Mouse (Mus musculus): ENCODE results near the gene Nectin1. TPM values are rescaled to one million over a fixed set of nuclear protein-coding genes. Genes with fewer than 3 reads are reported as not detected.

Gene Nectin1
- polyA plus RNA-seq, 1 experiment from 2014 or later: 3.9 TPM

- no peaks in the 10 kb centered on the region for H3K9me3 ChIP-seq
- H3K4me1 ChIP-seq: peaks cover 47% of the 10 kb centered on the region
- DNase-seq (ENCODE audit: low spot score): no peak
- WGBS: under 1% methylated on average over 73 of the region's 77 CpGs
- H3K4me3 ChIP-seq: peak overlapping the region; percentile 82
- peaks cover 33% of the 10 kb centered on the region; the same call in 1 of the 2 replicates for H3K27me3 ChIP-seq (ENCODE audit: insufficient read depth, poor library complexity, severe bottlenecking)
- H3K36me3 ChIP-seq: no peaks in the 10 kb centered on the region
- H3K27ac ChIP-seq: peak overlapping the region; percentile 94
Observed at GRCm38 (mm10) chr9:43744138-43744981, 576 bp downstream of the Nectin1 start.

DNA sequence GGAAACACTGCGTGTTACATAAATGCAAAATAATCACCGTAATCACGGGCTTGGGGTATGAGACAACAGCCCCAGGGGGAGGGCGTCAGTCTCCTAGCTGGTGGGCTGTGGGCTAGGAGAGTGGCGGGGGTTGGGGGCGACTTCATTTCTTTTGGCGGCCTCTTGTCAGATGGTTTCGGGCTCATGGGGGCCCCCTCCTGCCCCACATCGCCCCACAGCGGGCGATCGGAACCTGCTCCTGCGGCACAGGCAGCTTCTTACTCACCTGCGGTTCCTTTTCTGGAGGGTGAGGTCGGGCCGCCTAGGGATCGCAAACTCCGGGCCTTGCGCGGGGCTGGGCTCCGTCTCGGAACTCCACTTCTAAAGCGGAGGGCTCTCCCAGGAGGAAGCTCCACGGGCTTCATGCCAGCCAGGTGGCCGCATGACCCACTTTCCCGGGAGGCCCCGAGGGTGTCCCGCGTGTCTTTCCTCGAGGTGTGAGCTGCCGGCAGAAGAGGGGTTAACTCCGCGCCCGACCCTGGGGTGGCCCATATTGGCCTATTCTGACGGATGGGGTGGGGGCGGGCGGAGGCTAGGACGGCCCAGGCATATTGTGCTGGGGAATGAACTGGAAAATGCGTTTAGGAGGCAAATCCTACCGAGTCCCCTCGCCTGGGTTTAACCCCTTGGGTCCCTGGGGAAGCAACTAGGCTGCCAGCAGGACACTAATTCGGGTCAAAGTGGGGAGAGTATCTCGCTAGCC lies 1.4 kb downstream of the Nectin1 start:
- DNase-seq (ENCODE audit: low spot score): no peak
- no peaks in the 10 kb centered on the region for H3K9me3 ChIP-seq
- peak overlapping the region; percentile 94 for H3K27ac ChIP-seq
- no peaks in the 10 kb centered on the region for H3K36me3 ChIP-seq
- WGBS: under 1% methylated on average over 43 of the region's 43 CpGs
- H3K4me1 ChIP-seq: peaks cover 47% of the 10 kb centered on the region
- peaks cover 33% of the 10 kb centered on the region; the same call in 1 of the 2 replicates for H3K27me3 ChIP-seq (ENCODE audit: insufficient read depth, poor library complexity, severe bottlenecking)
- peak overlapping the region; percentile 82 for H3K4me3 ChIP-seq

DNA sequence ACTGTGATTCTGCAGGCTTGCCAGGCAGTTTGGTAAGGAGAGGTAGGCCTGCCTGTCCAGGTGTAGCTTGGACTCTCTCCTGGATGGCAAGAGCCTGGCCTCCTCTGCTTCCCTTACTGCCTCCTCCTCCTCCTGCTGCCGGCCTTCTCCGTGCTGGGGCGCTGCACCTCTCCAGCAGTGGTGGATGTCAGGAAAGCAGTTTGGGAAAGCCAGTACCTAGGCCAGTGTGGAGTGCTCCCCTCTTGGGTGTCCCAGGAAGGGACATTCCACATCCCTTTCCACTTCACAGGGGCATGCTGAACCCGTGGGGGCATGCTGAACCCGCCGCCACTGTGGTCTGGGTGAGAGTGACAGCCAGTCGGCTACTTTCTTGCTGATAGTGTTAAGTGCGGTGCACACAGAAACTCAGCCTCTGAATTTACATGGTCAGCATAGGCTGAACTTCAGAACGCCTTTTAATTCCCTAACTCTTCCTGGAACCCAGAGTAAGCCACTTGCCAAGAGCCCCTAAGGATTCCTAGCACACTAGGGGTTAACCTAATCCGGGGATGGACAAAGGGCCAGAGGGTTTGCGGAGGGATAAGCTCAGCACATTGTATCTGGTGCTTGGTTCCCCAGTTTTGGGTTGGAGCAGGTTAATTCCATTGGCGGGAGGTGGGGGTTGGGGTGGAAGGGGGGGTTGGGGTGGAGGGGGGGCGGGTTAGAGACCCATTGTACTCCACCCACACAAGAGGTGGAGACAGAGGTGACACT lies 2.3 kb downstream of the Nectin1 start:
- 6% methylated on average over 13 of the region's 13 CpGs for WGBS
- Histone ChIP-seq H3K4me3 (peak overlapping the region; percentile 82), H3K9me3 (no peaks in the 10 kb centered on the region), H3K27me3 (ENCODE audit: insufficient read depth, poor library complexity, severe bottlenecking) (peaks cover 33% of the 10 kb centered on the region; the same call in 1 of the 2 replicates), H3K4me1 (peaks cover 50% of the 10 kb centered on the region), H3K36me3 (no peaks in the 10 kb centered on the region), H3K27ac (peak overlapping the region; percentile 94)
- DNase-seq (ENCODE audit: low spot score): no peak

- no peak overlapping the region; the same call in 1 of the 2 replicates for H3K27ac ChIP-seq
- H3K36me3 ChIP-seq: no peaks in the 10 kb centered on the region
- peaks cover 52% of the 10 kb centered on the region for H3K4me1 ChIP-seq
- H3K27me3 ChIP-seq (ENCODE audit: insufficient read depth, poor library complexity, severe bottlenecking): peaks cover 27% of the 10 kb centered on the region; the same call in 1 of the 2 replicates
- 66% methylated on average over 9 of the region's 9 CpGs for WGBS
- no peak for DNase-seq (ENCODE audit: low spot score)
- no peaks in the 10 kb centered on the region for H3K9me3 ChIP-seq
- no peak overlapping the region for H3K4me3 ChIP-seq
Observed at GRCm38 (mm10) chr9:43747710-43748109, 3.9 kb downstream of the Nectin1 start.

- Histone ChIP-seq H3K27ac (no peak overlapping the region), H3K4me1 (peaks cover 45% of the 10 kb centered on the region), H3K9me3 (no peaks in the 10 kb centered on the region), H3K27me3 (ENCODE audit: insufficient read depth, poor library complexity, severe bottlenecking) (peaks cover 27% of the 10 kb centered on the region; the same call in 1 of the 2 replicates), H3K36me3 (no peaks in the 10 kb centered on the region), H3K4me3 (no peak overlapping the region)
- 85% methylated on average over 5 of the region's 5 CpGs for WGBS
- no peak for DNase-seq (ENCODE audit: low spot score)
Observed at GRCm38 (mm10) chr9:43748519-43748918, 4.7 kb downstream of the Nectin1 start.

DNA sequence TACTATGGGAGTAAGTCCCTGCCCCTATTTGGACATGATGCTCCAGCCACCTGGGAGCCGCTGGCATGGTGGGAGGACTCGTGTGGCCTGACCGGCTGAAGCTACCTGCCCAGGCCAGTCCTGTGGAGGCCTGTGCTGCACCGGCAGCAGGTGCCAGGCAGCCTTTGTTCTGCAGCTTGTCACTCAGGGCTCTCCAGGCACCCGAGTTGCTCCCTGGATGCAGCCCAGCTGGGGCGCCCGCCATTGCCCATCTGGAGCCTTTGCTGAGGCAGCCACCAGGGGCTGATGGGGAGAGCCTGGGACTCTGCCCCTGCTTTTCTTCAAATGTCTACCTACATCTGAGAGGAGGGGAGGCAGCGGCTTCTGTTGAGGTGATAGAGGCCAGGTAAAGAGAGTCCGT lies 6.3 kb downstream of the Nectin1 start:
- H3K36me3 ChIP-seq: no peaks in the 10 kb centered on the region
- H3K27ac ChIP-seq: no peak overlapping the region
- H3K4me1 ChIP-seq: peaks cover 52% of the 10 kb centered on the region
- 79% methylated on average over 9 of the region's 9 CpGs for WGBS
- no peak for DNase-seq (ENCODE audit: low spot score)
- H3K9me3 ChIP-seq: no peaks in the 10 kb centered on the region
- H3K4me3 ChIP-seq: no peak overlapping the region
- H3K27me3 ChIP-seq (ENCODE audit: insufficient read depth, poor library complexity, severe bottlenecking): peaks cover 27% of the 10 kb centered on the region; the same call in 1 of the 2 replicates

GRCm38 (mm10) chr9:43751111-43751510 lies 7.3 kb downstream of the Nectin1 start:
- Histone ChIP-seq H3K4me1 (peaks cover 52% of the 10 kb centered on the region), H3K36me3 (no peaks in the 10 kb centered on the region), H3K27ac (no peak overlapping the region), H3K4me3 (no peak overlapping the region), H3K9me3 (no peaks in the 10 kb centered on the region), H3K27me3 (ENCODE audit: insufficient read depth, poor library complexity, severe bottlenecking) (peaks cover 17% of the 10 kb centered on the region; the same call in 1 of the 2 replicates)
- no peak for DNase-seq (ENCODE audit: low spot score)
- 87% methylated on average over 8 of the region's 8 CpGs for WGBS

DNA sequence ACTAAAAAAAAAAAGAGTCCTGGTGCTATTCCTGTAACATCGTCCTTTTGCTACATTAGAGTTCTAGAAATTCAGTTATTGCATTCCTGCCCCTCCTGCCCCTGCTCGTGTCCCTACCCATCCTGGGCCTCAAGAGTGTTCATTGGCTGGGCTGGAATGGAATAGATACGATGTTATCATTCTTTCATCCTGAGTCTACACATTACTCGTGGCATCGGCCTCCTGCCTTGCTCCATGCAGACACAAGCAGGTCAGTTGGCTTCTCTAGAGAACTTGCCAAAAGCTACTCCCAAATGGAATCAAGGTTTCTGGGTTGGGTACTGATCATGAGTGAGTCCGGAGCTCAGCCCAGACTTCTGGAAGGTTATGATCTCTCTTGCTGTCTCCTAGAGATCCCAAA lies 9.7 kb downstream of the Nectin1 start:
- no peak overlapping the region for H3K4me3 ChIP-seq
- no peak for DNase-seq (ENCODE audit: low spot score)
- H3K4me1 ChIP-seq: peaks cover 60% of the 10 kb centered on the region
- no peaks in the 10 kb centered on the region for H3K27me3 ChIP-seq (ENCODE audit: insufficient read depth, poor library complexity, severe bottlenecking)
- H3K9me3 ChIP-seq: no peaks in the 10 kb centered on the region
- WGBS: 57% methylated on average over 6 of the region's 6 CpGs
- no peaks in the 10 kb centered on the region for H3K36me3 ChIP-seq
- peak overlapping the region; percentile 73; the same call in 1 of the 2 replicates for H3K27ac ChIP-seq

DNA sequence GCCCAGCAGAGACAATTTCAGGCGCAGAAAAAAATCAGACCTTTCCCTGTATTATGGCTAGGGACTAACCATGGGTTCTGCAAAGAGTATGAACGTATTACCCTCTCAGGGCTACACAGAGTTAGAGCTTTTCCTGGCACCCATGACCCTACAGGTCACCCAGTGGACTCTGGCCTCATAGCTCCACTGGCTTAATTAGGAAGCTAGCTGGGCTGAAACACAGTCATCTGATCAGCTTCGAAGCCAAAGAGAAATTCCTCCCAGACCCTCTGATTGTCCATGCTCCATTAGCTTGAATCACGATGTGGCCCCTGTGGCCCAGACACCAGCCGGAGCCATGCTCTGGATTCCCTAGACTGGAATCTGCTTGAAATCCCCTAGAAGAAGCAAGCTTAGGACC lies 10.3 kb downstream of the Nectin1 start:
- Histone ChIP-seq H3K27me3 (ENCODE audit: insufficient read depth, poor library complexity, severe bottlenecking) (no peaks in the 10 kb centered on the region), H3K27ac (peak overlapping the region; percentile 73), H3K9me3 (no peaks in the 10 kb centered on the region), H3K36me3 (no peaks in the 10 kb centered on the region), H3K4me1 (peaks cover 66% of the 10 kb centered on the region), H3K4me3 (no peak overlapping the region)
- no peak for DNase-seq (ENCODE audit: low spot score)
- WGBS: 54% methylated on average over 5 of the region's 5 CpGs

GRCm38 (mm10) chr9:43754768-43755197 lies 11.0 kb downstream of the Nectin1 start:
- Histone ChIP-seq H3K27ac (peak overlapping the region; percentile 73), H3K4me3 (peak overlapping the region; percentile 32; the same call in 1 of the 2 replicates), H3K9me3 (no peaks in the 10 kb centered on the region), H3K36me3 (no peaks in the 10 kb centered on the region), H3K27me3 (ENCODE audit: insufficient read depth, poor library complexity, severe bottlenecking) (no peaks in the 10 kb centered on the region), H3K4me1 (peaks cover 70% of the 10 kb centered on the region)
- DNase-seq (ENCODE audit: low spot score): no peak
- 10% methylated on average over 9 of the region's 9 CpGs for WGBS

- no peak for DNase-seq (ENCODE audit: low spot score)
- 60% methylated on average over 4 of the region's 4 CpGs for WGBS
- Histone ChIP-seq H3K27me3 (ENCODE audit: insufficient read depth, poor library complexity, severe bottlenecking) (no peaks in the 10 kb centered on the region), H3K36me3 (no peaks in the 10 kb centered on the region), H3K9me3 (no peaks in the 10 kb centered on the region), H3K4me3 (peak overlapping the region; percentile 32; the same call in 1 of the 2 replicates), H3K27ac (peak overlapping the region; percentile 73), H3K4me1 (peaks cover 70% of the 10 kb centered on the region)
Observed at GRCm38 (mm10) chr9:43755464-43755863, 11.7 kb downstream of the Nectin1 start.

- Histone ChIP-seq H3K4me1 (peaks cover 69% of the 10 kb centered on the region), H3K27me3 (ENCODE audit: insufficient read depth, poor library complexity, severe bottlenecking) (no peaks in the 10 kb centered on the region), H3K36me3 (no peaks in the 10 kb centered on the region), H3K9me3 (no peaks in the 10 kb centered on the region), H3K27ac (peak overlapping the region; percentile 73; the same call in 1 of the 2 replicates), H3K4me3 (no peak overlapping the region)
- 85% methylated on average over 2 of the region's 2 CpGs for WGBS
- DNase-seq (ENCODE audit: low spot score): no peak
Observed at GRCm38 (mm10) chr9:43755928-43756327, 12.1 kb downstream of the Nectin1 start.

Data from heart, embryonic 10.5 days (tissue).